Mouse (Mus musculus) lung, adult 2 months (tissue): ENCODE measurements around the gene Gmfg.

ENCODE experiments used
- CTCF ChIP-seq: fragments of 200-500 bp; IDR thresholded peaks from 2 replicates; pipeline ENCODE4 v1.5.1; 2011; ENCODE audit warnings: mild to moderate bottlenecking, low read length, control low read depth; ENCODE audit not compliant: insufficient read depth
- POLR2A ChIP-seq: fragments of 200-500 bp; IDR thresholded peaks from 2 replicates; pipeline ENCODE4 v1.6.1; 2011; ENCODE audit warnings: low read depth, mild to moderate bottlenecking, control low read depth, low read length, borderline replicate concordance; ENCODE audit errors: extremely low read depth

- TF ChIP-seq CTCF (no peak), POLR2A (no peak)
These were observed 1.5 kb downstream of the Gmfg start for GRCm38 (mm10) chr7:28438771-28439170.
